Mouse (Mus musculus) gastrocnemius, postnatal 25 days (tissue): ENCODE measurements around the gene Foxj1. TPM values are rescaled to one million over a fixed set of nuclear protein-coding genes. Genes with fewer than 3 reads are reported as not detected.

Experiments used
- DNase-seq: peaks from one replicate; pipeline ENCODE4 v3.0.0; 2022
- total RNA-seq, 2 experiments: library from RNA; stranded (reverse); gene quantifications; 1 replicate in 1 of 2; 2 replicates in 1 of 2; pipeline ENCODE4 v1.2.3; 2021

The Foxj1 gene
- total RNA-seq, 2 experiments from 2014 or later = 0.27 TPM; not detected in 1

- DNase-seq = no peak
Measured at GRCm38 (mm10) chr11:116342069-116342791, 7.0 kb upstream of the Foxj1 start.

- DNase-seq = no peak
Measured at GRCm38 (mm10) chr11:116337531-116337930, 2.3 kb upstream of the Foxj1 start.

GRCm38 (mm10) chr11:116337000-116337399 lies 1.8 kb upstream of the Foxj1 start:
- no peak for DNase-seq

- DNase-seq = no peak
Measured at GRCm38 (mm10) chr11:116336393-116336792, 1.2 kb upstream of the Foxj1 start.

GRCm38 (mm10) chr11:116334417-116334782 lies 799 bp downstream of the Foxj1 start:
- no peak for DNase-seq

- DNase-seq = no peak
Measured at GRCm38 (mm10) chr11:116333526-116334416, 1.4 kb downstream of the Foxj1 start.

GRCm38 (mm10) chr11:116332983-116333270 lies 2.3 kb downstream of the Foxj1 start:
- no peak for DNase-seq

GRCm38 (mm10) chr11:116332232-116332982 lies 2.8 kb downstream of the Foxj1 start:
- DNase-seq = no peak

- DNase-seq = no peak
Measured at GRCm38 (mm10) chr11:116330211-116330518, 5.0 kb downstream of the Foxj1 start.

GRCm38 (mm10) chr11:116329314-116330210 lies 5.6 kb downstream of the Foxj1 start:
- DNase-seq = no peak

- DNase-seq = no peak
Measured at GRCm38 (mm10) chr11:116326963-116327603, 8.1 kb downstream of the Foxj1 start.

- peak; percentile 73 for DNase-seq
Measured at GRCm38 (mm10) chr11:116318719-116319659, 16.2 kb downstream of the Foxj1 start.

- no peak for DNase-seq
Measured at GRCm38 (mm10) chr11:116312359-116312758, 22.8 kb downstream of the Foxj1 start.

- DNase-seq = no peak
Measured at GRCm38 (mm10) chr11:116311169-116311568, 24.0 kb downstream of the Foxj1 start.

GRCm38 (mm10) chr11:116309601-116310000 lies 25.6 kb downstream of the Foxj1 start:
- DNase-seq = no peak

- no peak for DNase-seq
Measured at GRCm38 (mm10) chr11:116307762-116308531, 27.3 kb downstream of the Foxj1 start.

GRCm38 (mm10) chr11:116307019-116307725 lies 28.0 kb downstream of the Foxj1 start, which contains the start of gene Exoc7:
TSS of gene Exoc7 (minus strand) at chr11:116307233.
- DNase-seq = no peak

GRCm38 (mm10) chr11:116306126-116306982 lies 28.8 kb downstream of the Foxj1 start:
- DNase-seq = peak; percentile 94
